Mouse (Mus musculus) heart, adult 11 months (tissue): Measurements from ENCODE around the gene Treh.
A peak's percentile ranks its signal among the peaks of the same experiment; 100 is the strongest.

Source experiments
- DNase-seq: peaks from one replicate; pipeline ENCODE4 v3.0.0; 2022

Gene Treh

GRCm38 (mm10) chr9:44717822-44718242 lies 44.8 kb downstream of the Treh start:
- DNase-seq = peak; percentile 99

- DNase-seq = no peak
Measured at GRCm38 (mm10) chr9:44718937-44719631, 46.1 kb downstream of the Treh start.

GRCm38 (mm10) chr9:44719632-44720357 lies 46.8 kb downstream of the Treh start:
- DNase-seq = peak; percentile 93

GRCm38 (mm10) chr9:44720358-44721153 lies 47.5 kb downstream of the Treh start:
- peak; percentile 97 for DNase-seq

- peak; percentile 99 for DNase-seq
Measured at GRCm38 (mm10) chr9:44721154-44721876, 48.3 kb downstream of the Treh start.

- DNase-seq = peak; percentile 97
Measured at GRCm38 (mm10) chr9:44721877-44722186, 48.8 kb downstream of the Treh start.

GRCm38 (mm10) chr9:44722575-44722974 lies 49.5 kb downstream of the Treh start:
- DNase-seq = peak; percentile 93

GRCm38 (mm10) chr9:44723008-44723407 lies 50.0 kb downstream of the Treh start:
- DNase-seq = peak; percentile 96

GRCm38 (mm10) chr9:44723521-44724041 lies 50.5 kb downstream of the Treh start:
- DNase-seq = peak; percentile 97

- peak; percentile 98 for DNase-seq
Measured at GRCm38 (mm10) chr9:44724223-44724622, 51.2 kb downstream of the Treh start.

GRCm38 (mm10) chr9:44724665-44725064 lies 51.6 kb downstream of the Treh start:
- peak; percentile 91 for DNase-seq

GRCm38 (mm10) chr9:44726431-44727146 lies 53.6 kb downstream of the Treh start:
- DNase-seq = no peak

GRCm38 (mm10) chr9:44727441-44727840 lies 54.4 kb downstream of the Treh start:
- DNase-seq = no peak

- DNase-seq = peak; percentile 92
Measured at GRCm38 (mm10) chr9:44732130-44732549, 59.1 kb downstream of the Treh start.

- peak; percentile 97 for DNase-seq
Measured at GRCm38 (mm10) chr9:44732921-44733530, 60.0 kb downstream of the Treh start.

- peak; percentile 99 for DNase-seq
Measured at GRCm38 (mm10) chr9:44733671-44734523, 60.9 kb downstream of the Treh start.

- DNase-seq = peak; percentile 99
Measured at GRCm38 (mm10) chr9:44734524-44735494, 61.8 kb downstream of the Treh start, which contains the start of gene Phldb1. Phldb1 (minus strand) TSS chr9:44735198.

- DNase-seq = peak; percentile 93
Measured at GRCm38 (mm10) chr9:44735886-44736285, 62.9 kb downstream of the Treh start.
